Mouse (Mus musculus) natural killer cell, adult 2 months (primary cell): ENCODE data around the gene Akt2.

ENCODE experiments used
- DNase-seq, 2 experiments: peaks; one replicate each; pipeline ENCODE4 v3.0.0; 2022; ENCODE audit warnings: low spot score in 2 of 2

Gene Akt2

DNA sequence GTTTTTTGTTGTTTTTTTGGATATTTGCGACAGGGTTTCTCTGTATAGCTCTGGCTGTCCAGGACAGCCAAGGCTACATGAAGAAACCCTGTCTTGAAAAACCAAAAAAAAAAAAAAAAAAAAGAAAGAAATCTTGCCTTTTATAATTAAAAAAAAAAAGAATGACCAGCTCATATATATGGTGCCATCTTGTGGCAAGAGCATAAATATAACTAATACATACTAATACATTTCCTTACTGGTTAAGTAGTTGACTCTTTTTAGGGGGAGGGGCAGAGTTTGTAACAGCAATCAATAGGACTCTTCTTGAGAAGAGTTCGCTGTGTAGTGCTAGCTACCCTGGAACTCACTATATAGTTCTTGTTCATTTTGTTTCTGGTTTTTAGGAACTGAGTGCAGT lies 3.6 kb upstream of the Akt2 start:
- DNase-seq, result no peak

- DNase-seq, result no peak
Observed at GRCm38 (mm10) chr7:27590088-27590487, 1.3 kb upstream of the Akt2 start.

DNA sequence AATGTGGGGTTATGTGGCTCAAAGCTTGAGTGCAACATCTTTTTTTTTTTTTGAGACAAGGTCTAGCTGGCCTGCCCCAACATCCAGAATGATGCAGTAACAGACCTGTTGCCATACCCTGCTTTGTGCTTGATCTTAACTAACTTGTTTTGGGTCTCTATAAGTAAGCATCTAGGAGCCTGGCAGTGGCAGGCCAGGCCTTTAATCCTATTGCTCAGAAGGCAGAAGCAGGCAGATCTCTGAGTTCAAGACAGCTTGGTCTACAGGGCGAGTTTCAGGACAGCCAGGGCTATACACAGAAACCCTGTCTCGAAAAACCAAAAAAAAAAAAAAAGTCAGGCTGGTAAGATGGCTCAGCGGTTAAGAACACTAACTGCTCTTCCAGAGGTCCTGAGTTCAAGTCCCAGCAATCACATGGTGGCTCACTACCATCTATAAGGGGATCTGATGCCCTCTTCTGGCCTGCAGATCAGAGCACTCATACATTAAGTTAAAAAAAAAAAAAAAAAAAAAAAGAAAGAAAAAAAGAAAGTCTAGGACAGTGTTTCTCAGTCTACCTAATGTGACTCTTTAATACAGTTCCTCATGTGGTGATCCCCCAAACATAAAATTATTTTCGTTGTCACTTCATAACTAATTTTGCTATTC lies 662 bp upstream of the Akt2 start:
- DNase-seq, result peak in 1 of 2 experiments; percentile 29

- DNase-seq, result peak; percentile 60 to 69
Observed at GRCm38 (mm10) chr7:27592217-27592929, 1.0 kb downstream of the Akt2 start.

- no peak for DNase-seq
Observed at GRCm38 (mm10) chr7:27592934-27593645, 1.7 kb downstream of the Akt2 start.

DNA sequence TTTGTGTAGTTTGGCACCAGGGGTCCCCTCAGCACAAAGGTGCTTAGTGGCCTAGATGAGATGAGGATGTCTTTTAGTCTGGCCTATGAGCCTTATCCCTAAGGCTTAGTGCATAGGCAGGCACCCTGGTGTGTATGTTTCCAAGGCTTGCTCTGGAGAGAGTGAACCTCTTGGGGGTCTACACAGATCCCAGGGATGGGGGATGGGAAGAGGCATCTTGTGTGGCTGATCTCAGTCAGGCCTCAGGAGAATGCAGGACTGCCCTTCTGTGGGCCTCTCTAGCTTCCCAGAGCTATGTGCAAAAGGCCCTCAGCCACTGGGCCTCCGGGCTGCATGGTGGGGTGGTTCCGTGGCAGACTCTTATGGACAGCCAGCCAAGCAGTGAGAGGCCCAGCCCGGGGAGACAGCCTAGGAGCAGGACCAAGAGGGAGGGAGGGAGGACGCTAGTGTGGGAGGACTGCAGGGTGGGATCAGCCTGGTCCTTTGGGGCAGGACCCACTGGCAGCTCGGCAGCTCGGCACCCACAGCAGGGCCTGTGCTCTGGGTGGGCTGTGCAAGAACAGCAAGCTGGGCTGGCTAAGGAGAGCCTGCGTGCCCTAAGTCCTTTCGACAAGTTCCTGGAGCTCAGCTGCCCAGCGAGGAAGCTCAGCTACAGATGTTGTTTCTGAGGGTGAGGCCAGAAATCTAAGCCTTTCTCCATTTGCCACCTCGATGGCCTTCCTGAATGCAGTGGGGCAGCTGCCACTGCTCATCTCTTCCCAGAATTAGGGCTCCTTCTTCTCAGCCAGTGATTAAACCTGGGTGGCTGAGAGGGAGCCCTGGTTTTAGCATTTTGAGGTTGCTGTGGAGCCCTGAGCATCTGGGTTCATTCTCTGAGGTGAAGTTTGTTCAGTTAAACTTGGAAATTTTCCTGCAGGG lies 5.5 kb downstream of the Akt2 start:
- DNase-seq, result no peak

DNA sequence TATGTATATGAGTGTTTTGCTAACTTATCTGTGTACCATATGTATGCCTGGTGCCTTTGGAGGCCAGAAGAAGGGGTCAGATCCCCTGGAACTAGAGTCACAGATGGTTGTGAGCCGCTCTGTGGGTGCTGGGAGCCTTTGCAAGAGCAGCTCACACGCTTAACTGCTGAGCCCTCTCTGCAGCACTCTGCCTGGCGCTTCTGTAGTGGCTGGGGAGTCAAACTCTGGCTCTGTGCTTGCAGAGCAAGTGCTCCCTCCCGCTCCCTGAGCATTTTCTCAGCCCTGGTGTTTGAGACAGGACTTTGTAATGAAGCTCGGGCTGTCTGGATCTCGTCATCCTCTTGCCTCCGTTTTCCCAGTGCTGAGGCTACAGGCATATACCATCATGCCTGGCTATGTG lies 6.7 kb downstream of the Akt2 start:
- no peak for DNase-seq

- DNase-seq, result no peak
Observed at GRCm38 (mm10) chr7:27601628-27602027, 10.3 kb downstream of the Akt2 start.

- DNase-seq, result no peak
Observed at GRCm38 (mm10) chr7:27602161-27602560, 10.8 kb downstream of the Akt2 start.

- no peak for DNase-seq
Observed at GRCm38 (mm10) chr7:27602835-27603234, 11.5 kb downstream of the Akt2 start.

GRCm38 (mm10) chr7:27604661-27605348 lies 13.5 kb downstream of the Akt2 start:
- no peak for DNase-seq

DNA sequence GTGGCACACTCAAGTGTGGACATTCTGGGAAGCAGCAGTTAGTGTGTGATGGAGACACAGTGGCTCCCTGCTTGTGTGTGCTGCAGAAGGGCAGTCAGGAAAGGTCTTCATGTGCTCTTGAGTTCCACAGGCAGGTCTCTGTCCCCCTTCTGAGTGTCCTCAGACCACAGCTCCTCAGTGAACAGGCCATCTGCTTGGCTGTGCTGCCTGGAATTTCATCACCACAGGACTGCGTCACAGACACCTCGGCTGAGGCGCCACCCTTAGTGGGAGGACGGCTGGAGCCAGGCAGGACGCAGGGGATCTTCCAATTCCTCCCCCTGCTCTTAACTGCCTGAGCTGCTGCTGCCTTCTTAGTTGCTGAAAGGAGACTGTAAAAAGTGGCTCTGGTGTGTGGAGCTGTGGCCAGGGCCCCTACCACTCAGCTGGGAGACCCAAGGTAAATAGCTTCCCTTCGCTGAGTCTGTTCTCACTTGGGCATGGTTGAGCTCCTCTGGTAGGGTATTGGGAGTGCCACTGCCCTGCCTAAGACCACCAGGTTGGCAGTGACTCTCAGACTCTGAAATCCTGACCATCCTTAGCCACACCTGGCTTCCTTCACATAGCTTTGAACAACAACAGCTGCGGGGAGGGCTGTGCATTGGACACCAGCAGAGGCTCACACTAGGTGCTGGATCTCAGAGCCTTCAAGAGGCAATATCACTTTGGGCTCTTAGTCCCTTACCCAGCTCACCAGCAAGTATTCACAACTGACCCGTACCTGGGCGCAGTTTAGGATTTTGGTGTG lies 14.3 kb downstream of the Akt2 start:
- DNase-seq, result no peak

DNA sequence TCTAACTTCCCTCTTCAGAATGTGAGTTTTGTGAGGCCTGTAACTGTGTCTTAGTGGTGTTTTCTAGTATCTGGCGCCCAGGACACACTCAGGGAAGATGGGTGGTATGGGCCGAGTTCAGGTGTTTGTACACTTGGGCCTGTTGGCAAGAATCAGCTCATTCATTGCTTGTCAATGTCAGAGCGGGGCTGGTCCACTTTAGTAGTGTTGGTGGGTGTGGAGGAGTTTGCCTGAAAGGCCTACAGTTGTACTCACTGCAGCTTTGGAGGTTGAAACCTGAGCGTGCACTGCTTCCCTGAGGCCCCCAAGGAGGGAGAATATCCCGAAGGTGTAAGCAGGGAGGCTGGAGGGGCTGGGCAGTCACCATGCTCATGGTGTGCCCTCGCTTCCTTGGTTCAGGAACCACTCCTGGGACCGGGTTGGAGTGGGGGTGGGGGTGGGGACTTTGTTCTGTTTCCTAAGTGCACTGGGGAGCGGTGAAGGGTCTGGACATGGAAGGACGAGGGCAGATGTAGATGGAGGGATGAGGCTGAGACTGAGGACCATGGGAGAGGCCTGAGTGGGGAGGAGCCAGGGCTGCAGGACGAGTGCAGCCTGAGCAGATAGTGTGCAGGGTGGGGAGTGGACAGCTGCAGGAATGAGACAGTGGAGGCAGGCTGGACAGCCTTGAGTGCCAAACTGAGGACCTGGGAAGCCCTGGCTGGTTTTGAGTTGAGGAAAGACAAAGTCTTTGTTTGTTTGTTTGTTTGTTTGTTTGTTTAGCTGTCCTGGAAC lies 15.3 kb downstream of the Akt2 start:
- DNase-seq, result no peak

- DNase-seq, result no peak
Observed at GRCm38 (mm10) chr7:27607580-27607979, 16.2 kb downstream of the Akt2 start.

- no peak for DNase-seq
Observed at GRCm38 (mm10) chr7:27608130-27608529, 16.8 kb downstream of the Akt2 start.

DNA sequence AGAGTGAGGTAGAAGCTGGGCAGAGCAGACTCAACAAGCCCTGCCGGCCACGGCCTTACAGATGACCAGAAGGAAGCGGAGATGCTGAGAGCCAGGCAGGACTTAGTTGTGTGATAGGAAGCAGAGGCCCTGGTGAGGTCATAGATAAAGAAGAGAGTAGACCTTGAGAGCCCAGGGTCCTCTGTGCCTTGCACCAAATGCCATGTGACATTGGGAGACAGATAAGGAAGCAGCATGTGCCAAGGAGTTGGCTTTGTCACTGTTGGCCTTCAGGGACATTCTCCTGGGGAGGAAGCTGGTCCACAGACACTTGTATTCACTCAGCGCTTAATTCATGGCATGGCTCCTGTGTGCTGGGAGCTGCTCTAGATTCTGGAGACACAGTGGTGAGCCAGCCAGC lies 17.9 kb downstream of the Akt2 start:
- DNase-seq, result no peak

GRCm38 (mm10) chr7:27609688-27610087 lies 18.3 kb downstream of the Akt2 start:
- DNase-seq, result no peak

GRCm38 (mm10) chr7:27610370-27610769 lies 19.0 kb downstream of the Akt2 start:
- no peak for DNase-seq

DNA sequence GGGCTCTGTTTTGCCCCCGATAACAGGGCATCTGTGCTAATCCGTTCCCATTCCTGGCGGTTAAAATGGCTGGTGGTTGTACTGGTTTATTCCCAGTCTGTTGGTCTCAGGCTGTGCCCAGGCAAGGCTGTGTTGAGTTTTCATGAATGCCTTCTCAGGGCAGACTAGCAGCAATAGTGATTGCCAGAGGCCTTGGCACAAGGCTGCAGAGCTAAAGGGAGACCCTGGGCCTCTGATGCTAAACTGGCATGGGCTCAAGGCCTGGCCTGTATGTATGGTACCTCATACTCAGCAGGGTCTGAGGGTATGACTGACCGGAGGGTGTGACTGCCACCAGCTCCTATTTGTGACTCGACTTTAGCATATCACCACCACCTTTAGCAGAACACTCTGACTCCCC lies 19.5 kb downstream of the Akt2 start:
- DNase-seq, result no peak

DNA sequence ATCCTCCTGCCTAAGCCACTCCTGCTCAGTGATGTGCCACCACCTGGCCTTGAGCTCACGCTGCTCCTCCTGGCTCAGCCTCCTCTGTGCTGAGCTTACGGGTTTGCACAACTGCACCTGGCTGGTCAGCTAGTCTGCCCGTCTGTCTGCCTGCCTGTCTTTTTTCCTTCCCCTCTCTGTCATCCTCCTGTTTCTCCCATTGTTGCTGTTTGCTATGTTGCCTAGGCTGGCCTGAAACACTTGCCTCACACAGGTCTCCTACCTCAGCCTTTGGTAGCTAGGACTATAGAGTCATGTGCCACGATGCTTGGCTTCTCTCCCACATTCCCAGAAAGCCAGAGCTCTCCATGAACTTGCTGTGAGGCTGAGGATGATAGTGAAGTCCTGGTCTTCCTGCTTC lies 21.6 kb downstream of the Akt2 start:
- no peak for DNase-seq
